Mouse (Mus musculus) ES-E14 (cell line): ENCODE results near the gene Osbpl8.

ENCODE experiments used
- CHD2 ChIP-seq: IDR thresholded peaks from 2 replicates; pipeline ENCODE4 v1.6.1; 2014; ENCODE audit warnings: mild to moderate bottlenecking, low read depth, low read length, inconsistent platforms
- HCFC1 ChIP-seq: IDR thresholded peaks from 2 replicates; pipeline ENCODE4 v1.6.1; 2012; ENCODE audit warnings: low read length, inconsistent platforms, borderline replicate concordance; ENCODE audit not compliant: insufficient read depth
- MAFK ChIP-seq: IDR thresholded peaks from 2 replicates; pipeline ENCODE4 v1.6.1; 2014; ENCODE audit warnings: mild to moderate bottlenecking, low read depth, low read length, inconsistent platforms; ENCODE audit not compliant: insufficient read depth
- ZC3H11A ChIP-seq: IDR thresholded peaks from 2 replicates; pipeline ENCODE4 v1.6.1; 2012; ENCODE audit warnings: low read depth, mild to moderate bottlenecking, inconsistent platforms, low read length, borderline replicate concordance
- ZNF384 ChIP-seq: IDR thresholded peaks from 2 replicates; pipeline ENCODE4 v1.6.1; 2012; ENCODE audit warnings: low read depth, low read length, inconsistent platforms

DNA sequence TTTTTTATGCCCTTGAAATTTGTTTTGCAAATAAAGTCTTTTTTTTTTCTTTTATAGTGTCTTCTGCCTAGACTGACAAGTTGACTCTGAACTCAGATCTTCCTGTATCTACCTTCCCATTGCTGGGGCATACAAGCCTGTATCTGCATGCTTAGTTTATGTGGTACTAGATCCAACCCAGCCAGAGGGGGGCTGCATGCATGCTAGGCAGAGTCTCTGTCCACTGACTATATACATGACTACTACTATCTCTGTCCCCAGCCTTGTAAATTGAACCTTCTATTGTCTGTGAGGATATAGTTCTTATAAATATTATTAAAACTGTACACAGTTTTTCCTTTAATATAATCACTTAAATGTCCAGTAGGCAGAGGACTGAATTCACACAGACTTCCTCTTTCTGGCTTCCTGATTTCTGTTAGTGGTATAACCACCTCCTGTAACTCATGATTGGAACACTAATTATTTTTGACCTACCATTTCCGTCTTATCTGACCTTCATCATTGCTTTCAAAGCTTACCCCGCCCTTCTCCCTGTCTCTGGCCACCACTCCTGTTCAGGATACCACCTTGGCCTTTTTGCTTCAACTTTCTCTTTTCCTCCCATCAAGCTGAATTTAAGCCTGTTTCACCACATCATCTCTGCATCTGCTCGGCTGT, 45.4 kb upstream of the Osbpl8 start:
- TF ChIP-seq ZNF384: no peak
- TF ChIP-seq HCFC1: no peak
- TF ChIP-seq ZC3H11A: no peak
- no peak for TF ChIP-seq MAFK
- TF ChIP-seq CHD2: no peak
